Mouse (Mus musculus) spleen, postnatal 14 days (tissue): ENCODE measurements around the gene Fpgs.
A peak's percentile ranks its signal among the peaks of the same experiment; 100 is the strongest.

Experiments
- DNase-seq, 2 experiments: peaks; one replicate each; pipeline ENCODE4 v3.0.0; 2021 to 2022; ENCODE audit warnings: low spot score in 2 of 2

Fpgs gene

DNA sequence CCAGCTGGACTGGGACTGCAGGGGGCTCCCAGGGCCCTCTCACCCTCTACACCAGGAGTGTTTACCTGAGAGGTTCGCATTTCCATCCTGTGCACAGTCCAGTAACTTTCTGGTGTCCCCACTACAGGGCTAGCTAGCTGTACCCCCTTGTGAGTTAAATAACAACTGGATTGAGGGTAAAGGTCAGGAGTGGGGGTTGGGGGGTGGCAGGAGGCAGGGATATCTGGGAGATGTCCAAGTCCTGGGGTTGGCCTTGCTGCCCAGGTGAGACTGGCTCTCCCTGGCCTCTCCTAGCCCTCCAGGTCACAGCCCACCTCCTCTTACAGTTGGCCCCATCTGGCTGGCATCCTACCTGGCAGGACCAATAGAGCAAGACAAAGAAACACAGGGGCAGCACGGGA lies at the start of gene Fpgs:
Gene Fpgs, minus strand, starts transcription at position 125 of the 401 bp plus-strand sequence.
- DNase-seq: no peak

DNA sequence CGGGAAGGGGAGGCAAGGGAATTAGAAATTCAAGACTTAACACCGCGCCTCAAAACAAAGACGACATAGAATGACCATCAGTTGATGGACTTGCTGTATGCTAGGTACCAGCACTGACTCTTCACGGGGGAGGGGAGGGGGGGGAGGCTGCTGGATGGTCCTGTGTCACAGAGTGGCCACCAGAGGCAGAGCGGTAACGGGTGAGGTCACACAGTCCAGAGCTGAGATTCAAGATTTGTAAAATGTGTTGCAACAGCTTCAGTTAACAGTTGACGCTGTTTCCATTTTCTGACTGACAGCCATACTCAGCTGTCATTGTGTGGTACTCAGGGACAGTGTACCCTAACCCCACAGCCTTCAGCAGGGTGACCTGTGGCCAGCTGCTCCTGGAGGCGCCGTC lies 48.2 kb upstream of the Fpgs start:
- no peak for DNase-seq

DNA sequence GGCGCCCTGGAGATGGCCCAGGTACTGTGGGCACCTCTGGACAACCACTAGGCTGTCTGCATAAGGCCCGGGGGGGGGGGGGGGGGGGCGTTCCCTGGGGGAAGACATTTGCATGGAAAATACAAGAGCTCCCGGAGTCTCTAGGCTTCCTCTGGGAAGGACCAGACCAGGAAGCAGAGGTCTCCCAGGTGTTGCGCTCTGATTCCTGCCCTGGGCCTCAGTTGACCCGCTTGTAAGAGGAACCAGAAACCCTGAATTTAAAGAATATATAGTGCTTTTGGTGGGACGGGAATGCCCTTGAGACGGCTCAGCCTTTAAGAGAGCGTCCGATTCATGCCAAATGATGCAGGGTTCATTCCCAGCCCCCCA lies 47.7 kb upstream of the Fpgs start:
- DNase-seq: no peak

DNA sequence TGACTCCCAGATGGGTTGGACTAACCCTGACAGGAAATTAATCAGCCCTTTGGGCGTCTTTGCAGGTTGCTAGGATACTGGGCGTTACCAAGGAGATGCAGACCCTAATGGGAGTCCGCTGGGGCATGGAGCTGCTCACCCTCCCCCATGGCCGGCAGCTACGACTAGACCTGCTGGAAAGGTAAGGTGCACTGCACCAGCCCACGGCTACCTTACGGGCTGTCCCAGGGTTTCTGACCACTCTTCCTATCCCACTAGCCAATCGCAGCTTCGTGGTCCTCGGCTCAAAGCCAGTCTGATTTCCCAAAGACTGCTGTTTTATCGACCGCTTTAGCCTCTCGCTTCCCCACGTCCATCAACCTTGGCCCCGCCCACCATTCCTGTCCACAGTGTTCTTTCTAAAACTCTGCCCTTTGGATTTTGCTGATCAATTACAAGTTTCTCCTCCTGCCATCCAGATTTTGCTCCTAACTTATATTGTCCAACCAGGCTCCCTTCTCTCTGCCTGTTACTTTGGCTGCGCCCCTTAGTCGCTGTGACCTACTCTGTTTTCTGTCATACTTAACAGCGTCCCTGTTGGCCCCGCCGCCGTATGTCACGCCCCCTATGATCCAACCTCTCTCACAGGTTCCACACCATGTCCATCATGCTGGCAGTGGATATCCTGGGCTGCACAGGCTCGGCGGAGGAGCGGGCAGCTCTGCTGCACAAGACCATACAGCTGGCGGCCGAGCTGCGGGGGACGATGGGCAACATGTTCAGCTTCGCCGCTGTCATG lies 47.1 kb upstream of the Fpgs start:
- DNase-seq: no peak

DNA sequence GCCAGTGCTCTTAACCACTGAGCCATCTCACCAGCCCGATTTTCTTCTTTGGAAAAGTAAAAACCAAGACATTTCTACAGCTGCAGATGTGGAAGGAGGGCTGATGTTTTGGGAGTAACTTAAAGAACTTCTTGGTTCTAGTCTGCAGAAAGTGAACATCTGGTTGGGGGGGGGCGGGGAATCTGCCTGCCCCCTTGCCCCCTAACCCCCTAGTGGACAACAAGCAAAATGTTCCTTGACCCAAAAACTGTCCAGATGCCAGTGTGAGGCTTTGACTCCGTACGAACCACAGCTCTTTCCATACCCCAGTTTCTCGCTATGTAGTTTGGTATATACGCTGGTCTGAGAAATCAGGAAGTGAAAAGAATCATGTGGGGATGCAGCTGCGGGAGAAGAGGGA lies 46.3 kb upstream of the Fpgs start:
- no peak for DNase-seq

DNA sequence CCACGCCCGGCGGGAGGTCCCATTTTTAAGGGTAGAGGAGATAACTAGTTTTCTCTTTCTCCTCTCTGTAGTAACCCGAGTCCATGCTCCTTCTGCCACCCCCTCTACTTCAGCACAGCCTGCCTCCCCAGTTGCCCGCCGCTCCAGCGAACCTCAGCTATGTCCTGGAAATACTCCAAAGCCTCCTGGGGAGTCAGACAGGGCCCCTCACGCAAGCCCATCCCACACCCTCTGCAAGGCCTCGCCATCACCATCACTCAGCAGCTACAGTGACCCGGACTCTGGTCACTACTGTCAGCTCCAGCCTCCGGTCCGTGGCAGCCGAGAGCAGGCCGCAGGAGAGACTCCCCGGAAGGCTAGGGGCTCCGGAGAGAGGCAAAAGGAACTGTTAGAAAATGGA lies 45.1 kb upstream of the Fpgs start:
- DNase-seq: no peak

DNA sequence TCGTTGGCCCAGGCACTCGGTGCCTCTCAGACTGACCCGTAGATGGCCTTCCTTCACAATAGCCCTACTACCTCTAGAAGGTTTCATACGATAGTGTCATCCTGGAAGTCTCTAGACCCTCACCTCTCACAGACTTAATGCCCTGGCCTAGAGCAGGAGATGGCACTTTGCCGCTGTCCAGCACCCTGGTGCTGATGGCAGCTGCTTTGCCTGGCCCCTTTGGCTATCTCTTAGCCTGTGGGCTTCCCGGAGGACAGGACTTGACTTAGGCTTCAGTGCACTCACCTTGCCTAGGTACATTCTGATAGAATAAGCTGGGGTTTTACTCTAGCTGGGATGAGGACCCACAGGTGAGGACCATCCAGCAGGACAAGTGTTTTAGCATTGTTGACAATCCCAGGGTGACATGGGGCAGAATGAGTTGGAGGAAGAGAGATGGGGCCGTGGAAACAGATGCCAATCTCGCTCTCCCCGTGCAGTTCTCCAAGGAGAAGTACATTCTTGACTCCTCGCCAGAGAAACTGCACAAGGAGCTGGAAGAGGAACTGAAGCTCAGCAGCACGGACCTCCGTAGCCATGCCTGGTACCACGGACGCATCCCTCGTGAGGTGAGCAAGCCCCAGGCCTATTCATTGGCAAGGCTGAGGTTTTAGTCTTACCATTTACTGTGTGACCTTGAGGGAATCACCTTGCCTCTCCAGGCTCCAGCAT lies 40.5 kb upstream of the Fpgs start:
- DNase-seq: no peak

DNA sequence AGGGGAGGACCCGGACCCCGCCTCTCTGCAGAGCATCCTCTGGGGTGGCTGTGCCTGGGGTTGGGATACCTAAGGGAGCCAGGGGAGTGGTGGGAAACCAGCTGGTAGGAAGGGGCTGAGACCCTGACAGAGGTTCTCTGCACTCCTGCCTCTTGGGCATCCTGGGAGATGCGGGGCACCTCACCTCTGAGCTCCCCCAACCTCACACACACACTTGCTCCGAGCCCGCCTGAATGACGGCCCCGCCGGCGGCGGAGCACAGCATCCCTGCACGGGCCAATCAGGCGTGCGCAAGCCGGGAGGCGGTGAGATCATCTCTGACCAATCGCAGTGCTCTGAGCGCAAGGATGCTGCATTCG lies 38.2 kb upstream of the Fpgs start:
- DNase-seq: no peak

DNA sequence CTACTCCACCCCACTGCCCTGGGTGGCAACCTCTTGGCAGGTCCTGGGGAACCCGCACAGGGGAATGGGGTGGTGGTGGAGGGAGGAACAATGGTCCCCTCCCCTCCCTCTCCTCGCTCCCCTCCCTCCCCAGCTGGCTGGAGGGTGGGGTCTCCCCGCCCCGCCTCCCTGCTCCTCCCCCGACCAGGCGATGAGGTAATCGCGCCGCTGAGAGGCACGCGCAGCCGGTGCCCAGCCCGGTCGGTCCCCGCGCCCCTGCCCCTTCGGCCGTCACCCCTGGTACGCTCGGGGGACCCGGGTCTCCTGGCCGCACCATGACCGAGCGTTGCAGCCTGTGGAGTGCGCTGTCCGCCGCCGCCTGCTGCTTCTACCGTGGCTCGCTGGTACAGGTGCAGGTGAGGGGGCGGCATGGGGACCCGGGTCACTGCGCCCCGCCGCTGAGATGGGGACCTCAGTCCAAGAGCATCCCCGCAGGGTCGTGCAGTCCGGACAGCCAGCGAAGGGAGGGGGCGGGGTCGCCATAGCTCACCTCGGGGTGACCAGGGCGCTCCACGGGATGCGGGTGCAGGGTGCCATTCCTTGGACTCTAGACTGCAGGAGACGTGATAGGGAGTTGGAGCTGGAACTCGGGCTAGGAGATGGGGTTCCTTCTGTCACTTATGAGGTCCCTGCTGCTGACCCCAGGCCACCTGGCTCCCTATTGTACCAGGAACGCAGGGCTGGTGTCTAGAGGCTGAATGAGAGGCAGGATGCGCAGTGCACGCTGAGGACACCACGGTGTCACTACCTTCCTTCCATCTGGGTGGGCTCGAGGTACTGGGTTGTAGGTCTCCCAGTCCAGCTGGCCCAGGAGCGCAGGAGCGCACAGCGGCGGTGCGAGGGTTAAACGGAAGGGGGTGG lies 37.6 kb upstream of the Fpgs start:
- no peak for DNase-seq

DNA sequence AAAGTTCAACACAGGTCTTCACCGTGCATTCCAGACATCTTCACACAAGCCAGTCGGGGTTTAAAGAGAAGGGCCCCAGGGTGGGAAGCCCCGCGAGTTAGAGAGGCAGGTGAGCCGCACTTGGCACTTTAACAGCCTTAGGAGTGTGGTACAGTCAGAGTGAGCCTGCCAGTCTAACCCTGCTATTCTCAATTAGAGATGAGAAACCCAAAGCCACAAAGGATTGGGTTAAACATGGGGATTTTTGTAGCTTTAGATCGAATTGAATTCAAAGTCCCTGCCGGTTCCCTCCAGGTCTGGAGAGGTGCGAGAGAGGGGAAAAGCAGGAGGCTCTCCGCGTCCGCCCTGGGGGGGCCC lies 36.9 kb upstream of the Fpgs start, which contains the start of gene 6330409D20Rik:
Gene 6330409D20Rik, minus strand, starts transcription at position 101 of the 357 bp plus-strand sequence.
- DNase-seq: no peak

DNA sequence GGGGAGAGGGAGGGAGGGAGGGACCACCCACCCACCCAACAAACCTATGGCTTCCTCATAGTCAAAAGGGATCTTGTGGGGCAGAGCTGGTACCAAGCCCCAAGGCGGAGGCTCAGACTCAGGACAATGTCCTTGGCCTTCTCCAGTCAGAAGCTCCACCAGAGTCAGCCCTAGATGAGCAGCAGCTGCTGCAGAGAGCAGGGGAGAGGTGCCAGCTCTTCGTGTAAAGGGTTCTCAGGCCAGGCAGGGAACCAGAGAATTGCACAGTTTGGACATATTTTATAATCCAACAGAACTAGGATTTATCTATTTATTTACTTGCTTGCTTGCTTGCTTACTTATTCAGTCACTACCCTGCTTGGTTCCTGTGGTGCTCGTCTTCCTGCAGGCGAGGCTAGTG lies 35.4 kb upstream of the Fpgs start:
- no peak for DNase-seq

DNA sequence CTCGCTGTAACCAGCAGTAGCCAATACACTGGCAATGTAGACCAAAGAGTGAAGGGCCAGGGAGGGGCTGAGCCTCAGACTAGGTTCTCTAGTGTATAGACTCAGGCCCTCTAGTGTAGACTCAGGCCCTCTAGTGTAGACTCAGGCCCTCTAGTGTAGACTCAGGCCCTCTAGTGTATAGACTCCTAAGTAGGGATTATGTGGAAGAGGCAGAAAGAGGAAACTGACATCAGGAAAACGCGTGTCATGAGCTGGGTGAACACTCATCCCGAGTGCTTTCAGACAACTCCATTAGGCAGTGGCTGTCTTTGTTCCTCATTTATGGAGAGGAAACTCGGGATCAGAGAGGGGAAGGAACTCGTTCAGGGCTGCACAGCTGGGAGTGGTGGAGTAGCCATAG lies 33.1 kb upstream of the Fpgs start:
- DNase-seq: no peak

DNA sequence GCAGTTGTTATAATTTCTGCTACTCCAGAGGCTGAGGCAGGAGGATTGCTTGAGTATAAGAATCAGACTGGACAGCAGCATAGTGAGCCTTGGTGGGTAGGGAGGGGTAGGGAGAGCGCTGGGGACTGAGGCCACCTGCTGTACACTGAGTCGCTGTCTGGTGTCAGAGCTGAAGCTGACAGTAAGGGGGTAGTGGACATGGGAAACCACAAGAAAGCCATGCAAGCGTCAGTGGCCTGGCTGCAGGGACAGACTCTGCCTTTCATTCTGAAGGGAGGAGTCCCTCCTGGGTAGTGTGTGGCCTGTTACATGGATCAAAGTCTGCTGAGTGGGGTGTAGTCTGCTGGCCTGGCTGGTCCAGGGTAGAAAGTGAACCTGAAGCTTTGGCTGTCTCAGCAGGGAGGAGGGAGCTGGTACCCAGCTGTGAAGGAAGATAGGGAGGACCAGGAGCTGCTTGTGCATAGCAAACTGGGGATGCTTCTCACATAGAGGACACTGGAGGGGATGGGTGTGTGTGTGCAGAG lies 32.4 kb upstream of the Fpgs start:
- DNase-seq: no peak

DNA sequence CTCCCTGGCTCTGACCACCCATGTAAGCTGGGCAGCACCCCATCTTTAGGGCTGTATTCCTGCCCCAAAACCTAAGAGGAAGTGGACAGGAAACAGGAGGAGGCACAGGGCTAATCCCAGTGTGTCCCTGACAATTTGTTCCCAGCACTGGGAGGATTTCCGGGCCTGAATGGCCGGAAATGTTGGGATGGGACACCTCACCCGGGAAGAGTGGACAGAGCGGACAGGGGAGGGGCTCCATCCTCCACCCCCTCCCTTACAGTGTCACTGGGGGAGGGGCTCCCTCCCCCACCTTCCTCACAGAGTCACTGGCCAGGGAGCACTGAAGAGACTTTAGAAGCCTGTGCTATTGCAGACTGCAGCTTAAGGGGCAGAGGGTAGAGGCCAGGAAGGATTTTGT lies 31.0 kb upstream of the Fpgs start:
- DNase-seq: no peak

DNA sequence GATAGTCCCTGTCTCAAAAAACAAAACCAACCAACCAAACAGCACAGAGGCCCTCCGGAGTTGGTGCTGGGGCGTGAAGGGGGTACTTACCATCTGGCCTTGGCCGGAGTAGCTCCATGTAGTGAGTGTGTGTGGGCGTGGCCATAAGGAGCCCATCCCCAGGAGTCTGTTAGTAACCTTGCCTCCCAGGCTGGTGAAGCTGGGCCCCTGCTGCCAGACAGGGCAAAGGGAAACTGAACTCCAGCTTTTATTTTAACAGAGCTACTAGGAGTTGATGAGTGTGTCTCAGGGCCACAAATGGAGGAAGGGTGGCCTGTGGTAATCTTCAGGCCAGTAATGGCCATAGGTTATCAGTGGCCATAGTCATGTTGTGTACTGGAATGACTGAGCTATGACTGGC lies 30.5 kb upstream of the Fpgs start:
- no peak for DNase-seq

DNA sequence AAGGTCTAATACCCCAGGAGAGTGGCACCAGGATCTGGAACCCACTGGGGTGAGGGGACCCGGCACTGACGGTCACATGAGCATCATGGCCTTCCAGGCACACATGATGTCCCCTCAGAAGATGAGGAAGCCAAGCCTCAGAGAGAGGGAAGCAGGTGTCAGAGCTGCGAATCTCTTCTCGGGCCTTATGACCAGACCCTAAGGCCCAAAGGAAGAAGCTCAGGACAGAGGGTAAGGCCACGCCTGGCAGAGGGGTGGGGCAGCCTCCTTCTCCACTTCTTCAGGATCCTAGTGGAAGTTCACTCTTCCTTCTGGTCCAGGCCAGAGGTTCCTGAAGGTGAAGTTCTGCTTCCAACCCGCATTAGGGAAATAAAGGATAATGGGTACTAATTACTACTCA lies 28.8 kb upstream of the Fpgs start:
- no peak for DNase-seq

DNA sequence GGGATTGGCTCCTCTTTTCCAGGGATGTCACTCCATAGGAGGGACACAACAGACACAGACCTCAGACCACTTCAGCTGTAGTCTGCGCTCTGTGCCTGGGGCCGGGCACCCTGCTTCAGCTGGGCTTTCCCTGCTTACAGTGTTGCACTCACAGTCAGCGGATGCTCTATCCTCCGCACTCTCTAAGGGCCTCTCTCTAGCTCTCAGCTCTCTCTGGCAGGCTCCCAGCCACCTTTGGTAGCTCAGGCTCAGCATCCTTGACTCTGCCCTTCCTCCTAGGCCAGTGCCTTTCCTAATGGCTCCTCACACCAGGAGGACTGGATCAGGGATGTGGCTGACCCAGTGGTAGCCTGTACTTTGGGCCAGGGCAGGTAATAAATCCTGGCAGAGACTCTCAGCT lies 28.0 kb upstream of the Fpgs start:
- no peak for DNase-seq

DNA sequence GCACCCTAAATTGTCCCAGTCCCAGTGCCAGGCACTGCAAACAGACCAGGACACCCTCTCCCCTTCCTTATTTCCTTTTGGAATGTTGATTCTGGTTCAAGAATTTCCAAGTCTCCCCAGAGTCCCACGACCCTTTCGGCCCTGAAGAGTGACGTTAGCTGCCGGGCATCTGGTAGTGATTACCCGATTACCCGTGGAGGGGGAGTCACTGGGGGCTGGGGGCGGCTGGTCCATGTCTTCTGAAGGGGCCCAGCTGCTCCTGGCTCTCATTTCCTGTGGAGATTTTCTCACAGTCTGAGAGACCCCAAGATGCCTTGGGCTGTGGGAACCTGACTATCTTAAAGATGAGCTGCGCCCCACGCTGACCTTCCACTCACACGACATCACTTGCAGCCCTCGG lies 26.9 kb upstream of the Fpgs start:
- no peak for DNase-seq

DNA sequence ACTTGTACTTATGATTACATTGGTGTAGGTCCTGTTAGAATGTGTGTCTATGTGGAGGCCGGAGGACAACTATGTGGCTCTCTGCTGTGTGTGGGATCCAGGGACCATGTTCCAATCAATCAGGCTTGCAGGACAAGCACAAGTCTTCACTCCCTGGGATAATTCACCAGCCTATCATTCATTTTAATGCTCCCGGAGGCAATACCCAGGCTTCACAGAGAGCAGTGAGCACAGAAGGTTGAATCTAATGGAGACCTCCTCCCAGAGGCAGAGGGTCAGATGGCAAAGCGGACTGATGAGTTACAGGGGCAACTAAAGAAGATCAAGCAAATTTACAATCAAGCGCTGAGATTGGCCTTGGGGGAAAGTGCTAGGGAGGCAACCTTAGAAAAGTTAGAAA lies 25.6 kb upstream of the Fpgs start:
- no peak for DNase-seq

DNA sequence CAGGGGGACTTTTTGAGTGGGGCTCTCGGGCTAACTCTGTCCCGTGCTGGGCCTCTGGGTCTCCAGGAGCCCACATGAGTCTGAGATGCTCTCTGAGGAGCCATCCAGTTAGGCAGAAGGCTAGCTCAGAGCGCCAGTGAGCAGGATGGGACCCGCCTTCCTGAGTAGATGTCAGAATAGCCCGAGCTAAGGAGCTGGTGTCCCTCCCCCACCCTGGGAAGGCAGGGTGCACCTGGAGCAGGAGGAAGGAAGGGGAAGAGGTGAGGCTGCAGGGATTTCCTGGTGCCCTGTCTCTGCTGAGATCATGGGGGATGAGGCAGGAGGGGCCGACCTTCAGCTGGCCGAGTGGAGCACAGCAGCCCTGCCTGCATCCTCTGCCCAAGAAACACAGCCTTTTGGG lies 24.5 kb upstream of the Fpgs start:
- DNase-seq: no peak

DNA sequence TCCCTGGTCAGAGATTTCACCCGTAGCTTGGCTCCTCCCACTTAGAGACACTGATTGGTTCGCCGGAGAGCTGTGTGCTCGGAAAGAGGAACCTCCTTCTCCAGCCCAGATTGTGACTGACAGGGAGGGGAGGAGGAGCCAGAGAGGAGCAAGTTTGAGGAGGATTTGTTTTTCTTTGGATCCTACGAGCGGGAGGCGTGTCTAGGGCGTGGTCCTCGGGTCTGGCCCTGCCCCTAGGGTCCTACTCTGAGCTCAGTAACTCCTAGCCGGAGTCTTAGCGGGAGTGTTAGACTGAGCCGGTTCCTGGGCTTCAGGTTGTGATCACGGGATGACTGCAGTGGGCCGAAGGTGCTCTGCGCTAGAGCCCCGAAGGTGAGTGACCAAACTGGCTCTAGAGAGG lies 23.5 kb upstream of the Fpgs start:
- DNase-seq: peak; percentile 41 to 59
